Mouse (Mus musculus) embryonic facial prominence, embryonic 14.5 days (tissue): ENCODE measurements around the gene Nek6. TPM values are rescaled to one million over a fixed set of nuclear protein-coding genes. Genes with fewer than 3 reads are reported as not detected.

ENCODE experiments used
- ATAC-seq: fragments of 200-750 bp; cut with Nextera tagmentation; 2 replicates; pipeline ENCODE4 v1.8.0; 2017; ENCODE audit warnings: low read depth, moderate number of reproducible peaks, moderate TSS enrichment
- DNase-seq: peaks from one replicate; pipeline ENCODE4 v3.0.0-alpha.2; 2015; ENCODE audit warnings: low spot score
- H3K27ac ChIP-seq: fragments of 300-500 bp; sonication (generic); replicated peaks from 2 replicates; pipeline ENCODE4 v1.5.1; 2014; ENCODE audit warnings: low read depth, mild to moderate bottlenecking, low read length, moderate library complexity
- H3K27me3 ChIP-seq: fragments of 300-500 bp; sonication (generic); replicated peaks from 2 replicates; pipeline ENCODE4 v1.6.1; 2014; ENCODE audit warnings: low read length; ENCODE audit not compliant: control insufficient read depth, insufficient read depth
- H3K36me3 ChIP-seq: fragments of 300-500 bp; sonication (generic); 2 replicates; pipeline ENCODE4 v1.6.1; 2014; ENCODE audit warnings: low read length, mixed read lengths; ENCODE audit not compliant: control insufficient read depth, insufficient read depth
- H3K4me1 ChIP-seq: fragments of 300-500 bp; sonication (generic); 2 replicates; pipeline ENCODE4 v1.6.1; 2014; ENCODE audit warnings: antibody characterized with exemption, low read length; ENCODE audit not compliant: control insufficient read depth, insufficient read depth
- H3K4me2 ChIP-seq: fragments of 300-500 bp; sonication (generic); 2 replicates; pipeline ENCODE4 v1.6.1; 2014; ENCODE audit warnings: low read depth, mild to moderate bottlenecking, low read length, moderate library complexity, mixed read lengths
- H3K4me3 ChIP-seq: fragments of 300-500 bp; sonication (generic); 2 replicates; pipeline ENCODE4 v1.5.1; 2014; ENCODE audit warnings: low read depth, mild to moderate bottlenecking, low read length
- H3K9ac ChIP-seq: fragments of 300-500 bp; sonication (generic); 2 replicates; pipeline ENCODE4 v1.6.1; 2014; ENCODE audit warnings: low read depth, mild to moderate bottlenecking, low read length, moderate library complexity, mixed read lengths
- H3K9me3 ChIP-seq: fragments of 300-500 bp; sonication (generic); 2 replicates; pipeline ENCODE4 v1.6.1; 2016; ENCODE audit warnings: low read length; ENCODE audit not compliant: control insufficient read depth
- WGBS: fragments of 180-500 bp; shearing (Covaris S2); extraction: QIAGEN DNeasy Blood & Tissue Kit; methylation state at CpG from one replicate; pipeline ENCODE4 v1.1.7; 2014; 5-methylcytosine and 5-hydroxymethylcytosine counted together
- polyA plus RNA-seq: library from polyadenylated mRNA; unstranded; fragments of >200 nt; fragmentation: Nextera tagmentation; extraction: Ambion mirVana; gene quantifications from 2 replicates; pipeline ENCODE4 v1.2.1, GENCODE M21; 2014

Gene Nek6
- polyA plus RNA-seq, 1 experiment from 2014 or later, result 95.1 TPM

GRCm38 (mm10) chr2:38536331-38536731 lies 24.9 kb downstream of the Nek6 start:
- H3K9ac ChIP-seq, result no peak overlapping the region
- H3K27ac ChIP-seq, result no peak overlapping the region; the same call in 1 of the 2 replicates
- no peaks in the 10 kb centered on the region for H3K9me3 ChIP-seq
- ATAC-seq, result no peak
- H3K4me3 ChIP-seq, result no peak overlapping the region
- H3K27me3 ChIP-seq, result no peaks in the 10 kb centered on the region
- peaks cover 22% of the 10 kb centered on the region; the same call in 1 of the 2 replicates for H3K4me1 ChIP-seq
- H3K36me3 ChIP-seq, result no peaks in the 10 kb centered on the region
- no peak for DNase-seq
- WGBS, result 78% methylated on average over 8 of the region's 8 CpGs
- H3K4me2 ChIP-seq, result no peak overlapping the region

GRCm38 (mm10) chr2:38539677-38540076 lies 28.2 kb downstream of the Nek6 start:
- Histone ChIP-seq H3K4me3 (no peak overlapping the region), H3K4me2 (no peak overlapping the region), H3K36me3 (no peaks in the 10 kb centered on the region), H3K9me3 (no peaks in the 10 kb centered on the region), H3K27me3 (no peaks in the 10 kb centered on the region), H3K4me1 (peaks cover 16% of the 10 kb centered on the region; the same call in 1 of the 2 replicates), H3K27ac (no peak overlapping the region), H3K9ac (no peak overlapping the region)
- WGBS, result 81% methylated on average over 9 of the region's 9 CpGs
- ATAC-seq, result peak; percentile 31; the same call in 1 of the 2 replicates
- DNase-seq, result no peak

DNA sequence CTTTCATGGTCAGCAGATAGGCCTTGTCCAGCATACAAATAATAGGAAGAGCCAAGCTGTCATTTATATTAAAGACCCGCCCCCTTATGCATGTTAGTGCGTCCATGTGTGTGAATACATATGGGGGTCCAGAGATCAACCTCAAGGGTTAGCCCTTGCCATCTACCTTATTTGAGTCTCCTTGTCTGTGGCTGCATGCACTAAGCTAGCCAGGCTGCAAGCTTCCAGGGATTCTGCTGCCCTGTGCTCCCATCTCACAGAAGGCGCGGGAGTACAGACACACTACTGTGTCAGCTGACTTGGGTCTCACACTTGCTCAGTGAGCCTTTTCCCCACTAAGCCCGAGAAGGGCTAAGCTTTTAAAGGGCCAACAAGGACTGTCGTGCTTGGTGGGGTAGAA lies 29.2 kb downstream of the Nek6 start:
- Histone ChIP-seq H3K4me3 (no peak overlapping the region), H3K36me3 (no peaks in the 10 kb centered on the region), H3K4me2 (no peak overlapping the region), H3K9ac (no peak overlapping the region), H3K9me3 (no peaks in the 10 kb centered on the region), H3K27me3 (no peaks in the 10 kb centered on the region), H3K4me1 (peaks cover 10% of the 10 kb centered on the region; the same call in 1 of the 2 replicates), H3K27ac (no peak overlapping the region)
- no peak for ATAC-seq
- DNase-seq, result no peak
- WGBS, result 81% methylated on average over 6 of the region's 6 CpGs

GRCm38 (mm10) chr2:38541101-38541500 lies 29.7 kb downstream of the Nek6 start:
- H3K9me3 ChIP-seq, result no peaks in the 10 kb centered on the region
- no peak overlapping the region for H3K27ac ChIP-seq
- whole genome bisulfite sequencing, result 83% methylated on average over 3 of the region's 3 CpGs
- no peaks in the 10 kb centered on the region for H3K27me3 ChIP-seq
- H3K4me3 ChIP-seq, result no peak overlapping the region
- peaks cover 10% of the 10 kb centered on the region; the same call in 1 of the 2 replicates for H3K4me1 ChIP-seq
- H3K36me3 ChIP-seq, result no peaks in the 10 kb centered on the region
- no peak overlapping the region for H3K9ac ChIP-seq
- DNase-seq, result no peak
- no peak overlapping the region for H3K4me2 ChIP-seq
- no peak for ATAC-seq

GRCm38 (mm10) chr2:38541570-38541969 lies 30.1 kb downstream of the Nek6 start:
- DNase-seq (no peak), ATAC-seq (no peak)
- Histone ChIP-seq H3K4me1 (peaks cover 15% of the 10 kb centered on the region; the same call in 1 of the 2 replicates), H3K4me2 (no peak overlapping the region), H3K27me3 (no peaks in the 10 kb centered on the region), H3K27ac (no peak overlapping the region), H3K9ac (no peak overlapping the region), H3K9me3 (no peaks in the 10 kb centered on the region), H3K4me3 (no peak overlapping the region), H3K36me3 (no peaks in the 10 kb centered on the region)
- WGBS, result 75% methylated on average over 1 of the region's 1 CpGs

DNA sequence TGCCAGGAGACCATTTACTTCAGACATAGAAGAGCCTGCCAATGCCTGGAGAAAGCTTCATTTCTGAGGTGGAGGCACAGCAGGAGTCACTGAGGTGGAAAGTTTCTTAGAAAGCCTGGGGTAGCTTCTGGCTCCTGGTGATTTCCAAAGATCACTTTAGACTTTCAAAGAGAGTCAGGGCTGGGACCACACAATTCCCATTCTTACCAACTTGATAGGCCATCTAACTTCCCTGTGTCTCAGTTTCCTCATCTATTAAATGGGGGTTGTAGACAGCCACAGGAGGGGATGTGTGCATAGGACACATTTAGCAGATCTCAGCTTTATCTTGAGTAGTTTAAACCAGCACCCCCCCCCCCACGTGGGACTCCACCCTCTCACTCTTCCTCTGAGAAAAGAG lies 30.9 kb downstream of the Nek6 start:
- Histone ChIP-seq H3K27ac (no peak overlapping the region), H3K9me3 (no peaks in the 10 kb centered on the region), H3K27me3 (no peaks in the 10 kb centered on the region), H3K4me1 (peaks cover 14% of the 10 kb centered on the region; the same call in 1 of the 2 replicates), H3K4me2 (no peak overlapping the region), H3K4me3 (no peak overlapping the region), H3K9ac (no peak overlapping the region), H3K36me3 (no peaks in the 10 kb centered on the region)
- ATAC-seq (no peak), DNase-seq (no peak)
- WGBS, result 44% methylated on average over 1 of the region's 1 CpGs

DNA sequence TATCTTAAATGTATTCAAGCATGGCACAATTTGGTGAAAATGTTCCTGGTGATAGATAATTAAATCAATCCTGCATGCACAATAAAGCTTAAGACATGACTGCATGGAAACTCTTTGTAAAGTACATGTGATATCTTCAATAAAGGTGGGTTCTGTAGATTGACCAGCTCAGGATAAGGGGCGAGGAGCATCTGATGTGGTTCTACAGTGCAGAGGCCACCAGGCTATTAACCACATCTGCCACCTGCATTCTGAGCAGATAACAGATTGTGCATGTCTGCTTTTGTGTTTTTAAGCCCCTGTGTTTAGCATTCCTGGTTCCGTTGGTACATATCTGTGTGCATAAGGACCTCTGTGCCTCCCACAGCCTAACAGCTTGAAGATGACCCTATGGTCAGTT lies 31.7 kb downstream of the Nek6 start:
- Histone ChIP-seq H3K9me3 (no peaks in the 10 kb centered on the region), H3K9ac (no peak overlapping the region), H3K27me3 (no peaks in the 10 kb centered on the region), H3K4me2 (no peak overlapping the region), H3K4me1 (peaks cover 11% of the 10 kb centered on the region; the same call in 1 of the 2 replicates), H3K27ac (no peak overlapping the region), H3K36me3 (no peaks in the 10 kb centered on the region), H3K4me3 (no peak overlapping the region)
- ATAC-seq (no peak), DNase-seq (no peak)
- 87% methylated on average over 2 of the region's 2 CpGs for WGBS

DNA sequence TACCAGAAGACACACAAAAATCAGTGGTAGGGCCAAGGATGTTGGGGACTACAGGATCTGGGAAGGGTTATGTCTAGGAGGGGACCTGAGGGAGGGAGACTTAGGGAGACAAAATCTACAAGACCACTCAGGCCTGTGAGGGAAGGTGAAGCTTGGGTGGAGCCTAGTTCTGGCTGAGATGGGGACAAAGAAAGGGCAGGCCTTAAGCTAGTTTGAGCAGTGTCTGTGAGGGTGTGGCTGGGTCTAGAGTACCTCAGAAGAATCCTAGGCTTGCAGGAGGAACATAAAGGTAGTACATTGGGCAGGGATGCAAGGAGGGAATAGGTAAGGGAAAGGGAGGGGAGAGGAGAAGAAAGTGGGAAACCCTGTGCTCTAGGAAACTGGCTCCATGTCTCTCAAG lies 32.9 kb downstream of the Nek6 start:
- H3K27ac ChIP-seq, result no peak overlapping the region
- no peaks in the 10 kb centered on the region for H3K27me3 ChIP-seq
- no peaks in the 10 kb centered on the region for H3K9me3 ChIP-seq
- ATAC-seq (no peak), DNase-seq (no peak)
- H3K9ac ChIP-seq, result no peak overlapping the region
- H3K36me3 ChIP-seq, result no peaks in the 10 kb centered on the region
- no peak overlapping the region for H3K4me2 ChIP-seq
- H3K4me3 ChIP-seq, result no peak overlapping the region
- peaks cover 11% of the 10 kb centered on the region; the same call in 1 of the 2 replicates for H3K4me1 ChIP-seq

DNA sequence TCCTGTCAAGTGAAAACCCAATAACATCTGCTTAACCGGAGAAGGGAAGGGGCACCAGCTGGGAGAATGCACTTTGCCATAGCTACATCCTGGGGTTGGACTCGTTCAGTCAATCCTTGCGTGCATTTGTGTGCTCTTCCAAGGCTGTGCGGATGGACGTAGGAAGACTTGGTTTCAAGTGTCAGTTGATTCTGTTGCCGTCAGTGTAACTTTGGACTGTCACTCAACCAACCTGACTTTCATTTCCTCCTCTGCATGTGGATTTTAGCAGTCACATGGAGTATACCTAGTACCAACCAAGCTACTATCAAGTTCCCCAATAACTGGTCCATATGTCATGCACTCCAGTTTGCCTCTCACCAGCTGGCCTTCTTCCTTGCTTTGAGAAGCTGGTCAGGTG lies 33.5 kb downstream of the Nek6 start:
- no peak overlapping the region for H3K4me2 ChIP-seq
- H3K4me1 ChIP-seq, result peaks cover 11% of the 10 kb centered on the region; the same call in 1 of the 2 replicates
- H3K9ac ChIP-seq, result no peak overlapping the region
- H3K36me3 ChIP-seq, result 0 out of 2 replicates have a peak, but pooled peaks cover under 1% of the 10 kb centered on the region
- no peak for ATAC-seq
- DNase-seq, result no peak
- 50% methylated on average over 6 of the region's 6 CpGs for WGBS
- no peaks in the 10 kb centered on the region for H3K9me3 ChIP-seq
- H3K27me3 ChIP-seq, result no peaks in the 10 kb centered on the region
- H3K27ac ChIP-seq, result no peak overlapping the region
- H3K4me3 ChIP-seq, result no peak overlapping the region
